Mouse (Mus musculus) layer of hippocampus, postnatal 36 days (tissue): ENCODE measurements around the gene Tap2. TPM values are rescaled to one million over a fixed set of nuclear protein-coding genes. Genes with fewer than 3 reads are reported as not detected.

Experiments used
- DNase-seq, 2 experiments: peaks; one replicate each; pipeline ENCODE4 v3.0.0; 2022
- total RNA-seq, 2 experiments: library from RNA; stranded (reverse); gene quantifications; 2 replicates each; pipeline ENCODE4 v1.2.3; 2021

The Tap2 gene
- 10 to 100 TPM in 1 of 2 experiments, 1 to 10 TPM in 1; 8.5 to 10.3 TPM for total RNA-seq

GRCm38 (mm10) chr17:34203444-34203843, at the start of gene Tap2:
Tap2 (plus strand) TSS chr17:34203527.
- DNase-seq, result no peak

- DNase-seq, result no peak
Measured at GRCm38 (mm10) chr17:34155534-34155933, 47.8 kb upstream of the Tap2 start.

GRCm38 (mm10) chr17:34164202-34164895, 39.0 kb upstream of the Tap2 start:
- peak in 1 of 2 experiments; percentile 16 for DNase-seq

- no peak for DNase-seq
Measured at GRCm38 (mm10) chr17:34165033-34165730, 38.1 kb upstream of the Tap2 start.

- peak in 1 of 2 experiments; percentile 23 for DNase-seq
Measured at GRCm38 (mm10) chr17:34169279-34169678, 34.0 kb upstream of the Tap2 start.

GRCm38 (mm10) chr17:34170487-34170876, 32.8 kb upstream of the Tap2 start:
- DNase-seq, result no peak

- DNase-seq, result peak; percentile 74 to 76
Measured at GRCm38 (mm10) chr17:34170877-34171498, 32.3 kb upstream of the Tap2 start.

GRCm38 (mm10) chr17:34172528-34172927, 30.8 kb upstream of the Tap2 start:
- no peak for DNase-seq

- no peak for DNase-seq
Measured at GRCm38 (mm10) chr17:34174075-34174474, 29.3 kb upstream of the Tap2 start.

- no peak for DNase-seq
Measured at GRCm38 (mm10) chr17:34177179-34177578, 26.1 kb upstream of the Tap2 start.

GRCm38 (mm10) chr17:34179019-34179418, 24.3 kb upstream of the Tap2 start:
- no peak for DNase-seq

- DNase-seq, result no peak
Measured at GRCm38 (mm10) chr17:34179913-34180859, 23.1 kb upstream of the Tap2 start.

- no peak for DNase-seq
Measured at GRCm38 (mm10) chr17:34183564-34184219, 19.6 kb upstream of the Tap2 start.

GRCm38 (mm10) chr17:34185526-34185925, 17.8 kb upstream of the Tap2 start:
- DNase-seq, result no peak

GRCm38 (mm10) chr17:34186885-34187260, 16.5 kb upstream of the Tap2 start:
- DNase-seq, result no peak

- peak; percentile 94 to 95 for DNase-seq
Measured at GRCm38 (mm10) chr17:34187261-34187916, 15.9 kb upstream of the Tap2 start, which contains the start of the genes Tap1 and Psmb9. Tap1 (plus strand) TSS chr17:34187553. Psmb9 (minus strand) TSS chr17:34187764.

GRCm38 (mm10) chr17:34188010-34188409, 15.3 kb upstream of the Tap2 start:
- DNase-seq, result no peak

GRCm38 (mm10) chr17:34188986-34189385, 14.3 kb upstream of the Tap2 start:
- no peak for DNase-seq

- DNase-seq, result no peak
Measured at GRCm38 (mm10) chr17:34192852-34193251, 10.5 kb upstream of the Tap2 start.

- no peak for DNase-seq
Measured at GRCm38 (mm10) chr17:34193468-34193867, 9.9 kb upstream of the Tap2 start.

GRCm38 (mm10) chr17:34194723-34195122, 8.6 kb upstream of the Tap2 start:
- DNase-seq, result no peak
